Mouse (Mus musculus): ENCODE data around the gene Idh3g.

The Idh3g gene

DNA sequence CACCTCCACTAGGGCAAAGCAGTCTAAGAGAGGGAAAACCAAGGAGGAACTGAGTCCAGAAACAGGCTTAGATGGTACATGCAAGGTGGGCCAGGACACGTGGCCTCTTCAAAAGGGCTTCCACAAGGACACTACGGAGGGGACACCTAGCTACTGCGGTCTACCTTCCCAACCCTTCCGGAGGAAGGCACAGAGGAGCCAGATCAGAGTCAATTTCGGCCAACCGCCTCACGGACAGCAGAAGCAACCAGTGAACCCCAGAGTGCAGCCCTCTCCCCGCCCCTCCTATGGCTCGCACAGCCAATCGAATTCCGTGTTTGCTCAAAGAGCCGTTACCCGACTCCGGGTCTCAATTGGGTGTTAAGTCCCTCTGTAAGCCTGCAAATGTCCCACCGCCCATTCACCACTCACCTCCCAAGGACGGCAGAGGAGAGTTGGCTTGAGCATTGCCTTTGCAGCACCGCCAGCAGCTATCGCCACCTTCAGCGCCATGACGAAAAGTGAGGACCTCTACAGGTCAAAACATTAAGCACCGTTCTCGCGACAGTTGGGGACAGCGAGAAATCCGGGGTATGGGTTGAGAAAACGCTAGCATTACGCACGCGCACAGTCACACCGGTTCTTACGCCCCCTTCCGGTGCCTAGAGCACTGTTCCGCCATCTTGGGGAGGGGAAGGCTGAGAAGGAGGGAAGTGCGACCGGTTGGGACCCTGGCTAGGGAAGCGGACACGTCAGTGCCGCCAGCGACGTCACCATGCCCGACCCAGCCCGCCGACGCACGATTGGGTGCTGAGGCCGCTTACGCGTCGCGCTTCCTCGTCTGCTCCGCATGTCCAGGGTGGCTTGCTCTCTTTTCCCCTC lies at the start of gene Idh3g, which contains the start of gene Ssr4:
Gene Idh3g, minus strand, starts transcription at position 534 of the 861 bp plus-strand sequence.
Gene Ssr4, plus strand, starts transcription at position 665 of the 861 bp plus-strand sequence.
- ChIA-PET CTCF (interaction anchor here in 1 of 4 experiments (0.6 to 3.9 kb wide), 4 partner anchors 9 to 463 kb away, joined by 3 to 22 read pairs (median 4); partner anchors contain the start of gene Flna), POLR2A (interaction anchor here (0.6 to 9.3 kb wide), 42 partner anchors 9 to 595 kb away, joined by 3 to 100 read pairs (median 4); partner anchors contain the start of genes Bcap31 (in 3 of the 4), Abcd1 (in 2 of the 4), Renbp (in 2 of the 4) and Srpk3 (in 2 of the 4))

DNA sequence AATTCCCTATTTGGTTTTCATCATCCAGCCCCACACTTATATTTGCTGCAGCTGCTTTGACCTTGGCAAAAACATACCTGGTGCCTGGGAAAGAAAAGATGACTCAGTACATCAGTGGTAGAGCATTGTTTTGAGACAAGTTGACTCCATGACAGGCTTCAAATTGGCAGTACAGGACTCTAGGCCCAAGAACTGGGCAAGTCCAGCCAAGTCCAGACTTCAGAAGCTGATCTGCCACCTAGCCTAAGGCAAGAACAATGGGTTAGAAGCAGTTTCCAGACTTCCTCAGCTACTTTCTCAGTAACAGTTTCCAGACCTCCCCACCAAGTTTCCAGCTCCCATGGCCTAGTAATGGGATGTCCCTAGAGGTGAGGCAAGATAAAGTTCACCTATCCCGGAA lies 49.0 kb upstream of the Idh3g start:
- POLR2A ChIA-PET = no interaction called here
- CTCF ChIA-PET = no interaction called here

DNA sequence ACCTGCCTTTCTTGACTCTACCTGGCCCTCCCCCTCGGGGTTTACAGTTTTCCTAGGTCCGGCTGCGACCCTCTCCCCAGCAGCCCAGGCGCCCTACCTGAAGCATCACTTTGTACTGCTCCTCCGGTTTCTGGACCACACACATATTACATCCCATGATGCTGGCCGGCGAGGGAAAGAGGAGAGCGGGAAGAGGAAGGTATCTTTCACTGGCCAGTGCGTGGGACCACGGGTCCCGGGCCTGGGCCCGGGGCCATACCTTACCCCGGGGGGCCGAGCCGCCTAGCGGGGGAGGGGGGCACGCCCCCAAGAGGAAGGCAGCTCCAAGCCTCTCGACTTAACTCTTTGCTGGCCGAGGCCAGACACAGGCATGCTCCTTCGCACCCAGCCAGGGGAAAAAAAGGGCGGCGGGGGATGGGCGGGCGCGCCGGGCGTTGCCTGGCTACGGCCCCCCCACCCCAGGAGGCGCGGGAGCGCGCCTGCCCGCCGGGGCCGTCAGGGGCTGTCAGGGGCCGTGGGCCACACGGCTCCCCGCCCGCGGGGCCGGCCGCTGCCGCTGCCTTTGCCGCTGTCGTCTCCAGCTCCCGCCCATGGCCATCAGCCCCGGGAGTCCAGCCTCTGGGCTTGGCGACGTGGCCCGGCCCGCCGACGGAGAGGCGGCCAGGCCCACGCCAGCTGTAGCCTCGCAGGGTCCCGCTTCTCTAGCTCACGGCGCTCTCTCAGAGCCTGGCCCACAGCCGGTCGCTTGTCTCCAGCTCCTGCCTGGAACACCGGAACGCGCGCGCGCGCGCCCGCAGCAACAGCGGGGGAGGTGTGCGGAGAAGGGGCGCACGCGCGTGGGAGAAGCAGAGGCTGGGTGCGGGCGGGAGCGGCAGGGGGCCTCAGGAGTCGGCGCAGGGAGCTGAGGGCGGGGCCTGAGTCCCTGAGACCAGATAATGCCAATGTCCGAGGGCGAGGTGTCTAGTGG lies 37.8 kb upstream of the Idh3g start, which contains the start of gene Pdzd4:
Gene Pdzd4, minus strand, starts transcription at position 785 of the 967 bp plus-strand sequence.
- ChIA-PET CTCF (interaction anchor here in 1 of 4 experiments (1.1 kb wide), 1 partner anchor 26 kb away, joined by 8 read pairs; no protein-coding TSS in a partner anchor), POLR2A (interaction anchor here in 3 of 4 experiments (0.7 to 3.8 kb wide), 22 partner anchors 9 to 446 kb away, joined by 3 to 21 read pairs (median 4); partner anchors contain the start of genes Renbp (in 2 of the 3), Abcd1 (in 1 of the 3), Arhgap4 (in 1 of the 3) and Bcap31 (in 1 of the 3))

DNA sequence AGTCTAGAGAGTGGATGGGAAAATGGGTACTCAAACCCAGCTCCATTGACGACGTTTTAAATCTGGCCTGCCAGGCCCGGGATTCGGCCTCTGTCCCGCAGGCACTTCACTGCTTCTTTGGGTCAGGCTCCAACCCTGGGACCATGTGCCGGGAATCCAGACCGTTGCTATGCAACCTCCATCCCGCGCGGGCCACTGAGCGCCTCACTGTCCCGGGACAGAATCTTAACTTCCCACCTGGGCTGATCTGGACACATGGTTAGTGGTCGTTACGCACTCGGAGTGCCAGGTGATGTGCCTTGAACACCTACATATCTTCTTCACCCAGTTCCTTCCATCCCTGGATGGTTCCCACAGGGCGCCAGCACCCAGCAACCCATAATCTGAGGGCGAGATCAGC lies 37.0 kb upstream of the Idh3g start:
- ChIA-PET CTCF (no interaction called here), POLR2A (interaction anchor here in 3 of 4 experiments (0.6 to 3.8 kb wide), 16 partner anchors 8 to 447 kb away, joined by 3 to 21 read pairs (median 5); partner anchors contain the start of genes Renbp (in 2 of the 3), Idh3g (in 1 of the 3), Rpl10 (in 1 of the 3) and Ssr4 (in 1 of the 3))

DNA sequence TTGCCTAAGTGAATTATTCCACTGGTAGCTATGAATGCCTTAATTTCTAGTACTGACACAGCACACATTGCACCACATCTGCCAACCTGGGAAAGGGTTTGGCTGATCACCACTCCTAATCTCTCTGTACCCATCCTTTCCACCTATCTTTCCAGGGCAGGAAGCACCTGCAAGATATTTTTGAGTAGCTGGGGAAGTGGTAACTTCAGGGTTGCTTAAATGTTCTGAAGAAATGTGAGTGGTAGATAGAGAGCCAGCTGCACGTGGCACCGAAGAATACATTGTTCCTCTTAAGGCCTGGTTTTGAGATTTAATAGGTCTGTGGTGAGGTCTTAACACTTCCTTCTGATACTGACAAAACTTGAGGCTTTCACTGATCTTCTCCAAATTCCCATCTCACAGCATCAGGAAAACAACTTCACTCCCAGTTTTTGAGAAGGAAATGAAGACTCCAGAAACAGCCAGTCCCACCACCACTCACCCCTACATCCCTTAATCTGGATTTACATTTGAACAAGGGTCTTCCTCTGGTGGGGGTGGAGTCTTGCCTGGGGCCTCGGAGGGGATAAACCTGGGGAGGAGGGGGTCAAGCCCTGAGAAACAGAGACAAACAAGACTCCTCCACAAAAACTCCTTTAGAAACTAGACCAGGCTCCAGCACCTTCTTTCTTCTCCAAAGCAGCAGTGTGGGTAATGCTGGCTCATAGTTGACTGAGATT lies 30.1 kb upstream of the Idh3g start:
- CTCF ChIA-PET = no interaction called here
- POLR2A ChIA-PET = interaction anchor here in 1 of 4 experiments (1.6 to 4.6 kb wide), 3 partner anchors 8 to 22 kb away, joined by 3 to 21 read pairs (median 6); partner anchors contain the start of gene Pdzd4

DNA sequence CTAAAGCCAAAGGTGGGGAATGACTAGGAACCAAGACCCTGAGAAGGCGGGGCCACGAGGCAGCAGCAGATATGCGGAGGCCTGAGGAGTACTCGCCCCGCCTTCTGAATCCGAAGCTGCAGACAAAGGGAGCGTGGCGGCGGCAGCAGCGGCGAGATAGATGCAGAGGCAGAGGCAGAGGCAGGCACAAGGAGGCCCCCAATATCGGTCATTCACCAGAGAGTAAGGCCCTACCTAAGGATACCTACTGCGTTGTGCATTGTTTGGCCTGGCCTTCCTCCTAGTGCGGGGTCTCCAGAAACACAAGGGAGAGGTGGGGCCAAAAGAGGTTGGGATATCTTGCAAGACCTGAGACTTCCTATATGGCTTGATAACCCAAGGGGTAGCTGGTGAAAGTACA lies 28.4 kb upstream of the Idh3g start:
- CTCF ChIA-PET = interaction anchor here in 1 of 4 experiments (1.2 kb wide), 1 partner anchor 16 kb away, joined by 5 read pairs; no protein-coding TSS in a partner anchor
- POLR2A ChIA-PET = interaction anchor here in 3 of 4 experiments (0.6 to 4.6 kb wide), 18 partner anchors 9 to 455 kb away, joined by 3 to 21 read pairs (median 5); partner anchors contain the start of genes Pdzd4 (in 2 of the 3), Renbp (in 2 of the 3) and Rpl10 (in 1 of the 3)

DNA sequence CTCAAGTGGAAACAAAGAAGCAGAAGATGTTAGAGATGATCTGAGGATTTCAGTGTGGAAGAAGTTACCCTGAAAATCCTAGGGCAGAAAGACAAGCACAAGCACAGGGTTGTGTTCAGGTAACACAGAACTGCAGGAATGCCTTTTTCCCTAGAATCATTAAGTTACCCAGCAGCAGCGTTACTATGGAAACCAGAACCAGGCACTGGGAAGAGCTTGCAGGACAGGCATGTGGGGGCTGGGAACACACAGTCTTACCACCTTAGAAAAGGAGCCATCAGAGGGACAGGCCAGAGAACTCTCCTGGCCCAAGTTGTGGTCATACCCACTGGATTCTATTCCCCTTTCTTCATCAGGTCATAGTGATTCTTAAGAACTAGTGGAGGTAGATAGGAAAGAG lies 19.1 kb upstream of the Idh3g start:
- ChIA-PET CTCF (no interaction called here), POLR2A (interaction anchor here in 3 of 4 experiments (0.7 to 2.7 kb wide), 9 partner anchors 10 to 709 kb away, joined by 3 to 15 read pairs (median 4); partner anchors contain the start of genes Idh3g (in 1 of the 3), Pdzd4 (in 1 of the 3) and Ssr4 (in 1 of the 3))

DNA sequence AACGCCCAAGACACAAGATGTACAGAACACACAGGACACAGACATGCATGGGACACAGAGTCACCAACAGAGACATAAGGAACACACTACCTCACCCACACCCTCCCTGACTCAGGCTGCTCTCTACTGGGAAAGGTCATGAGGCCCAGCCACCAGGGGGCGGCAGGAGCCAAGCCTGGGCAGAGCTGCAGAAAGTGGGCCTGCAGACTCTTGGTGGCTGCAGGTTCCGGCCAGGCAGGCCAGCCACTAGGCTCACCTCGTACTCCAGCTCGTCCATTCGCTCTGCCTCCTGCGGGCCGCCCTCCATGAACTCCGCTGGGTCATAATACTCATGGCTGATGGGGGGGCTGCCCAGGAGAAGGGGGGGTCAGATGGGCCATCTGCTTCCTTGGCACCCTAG lies 11.8 kb upstream of the Idh3g start:
- CTCF ChIA-PET = interaction anchor here in 3 of 4 experiments (0.5 to 3.9 kb wide), 20 partner anchors 12 to 614 kb away, joined by 3 to 22 read pairs (median 4); partner anchors contain the start of genes Idh3g (in 1 of the 3), L1cam (in 1 of the 3), Pdzd4 (in 1 of the 3) and Renbp (in 1 of the 3)

DNA sequence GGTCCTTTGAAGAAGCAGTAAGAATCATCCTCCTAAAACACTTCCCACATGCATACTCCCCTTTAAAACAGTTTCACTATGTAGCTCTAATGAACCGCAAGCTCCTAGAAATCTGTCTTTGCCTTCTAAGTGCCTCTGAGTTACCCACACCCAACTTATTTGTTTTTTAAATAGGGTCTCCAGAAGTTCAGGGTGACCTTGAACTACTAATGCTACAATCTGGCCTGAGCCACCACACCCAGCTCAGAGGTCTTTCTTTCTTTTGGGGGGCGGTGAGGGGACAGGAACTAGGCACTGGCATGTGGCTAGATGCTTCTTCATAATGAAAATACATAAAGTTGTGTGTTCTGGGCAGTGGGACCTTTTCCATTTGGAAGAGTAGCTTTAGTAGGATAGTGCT lies 10.8 kb upstream of the Idh3g start:
- CTCF ChIA-PET = interaction anchor here in 3 of 4 experiments (0.6 to 3.9 kb wide), 13 partner anchors 11 to 615 kb away, joined by 3 to 22 read pairs (median 5); partner anchors contain the start of genes Arhgap4 (in 1 of the 3), Idh3g (in 1 of the 3), Naa10 (in 1 of the 3) and Pdzd4 (in 1 of the 3)
- POLR2A ChIA-PET = interaction anchor here (0.5 to 7.9 kb wide), 46 partner anchors 10 to 598 kb away, joined by 3 to 100 read pairs (median 5); partner anchors contain the start of genes Idh3g (in 3 of the 4), Renbp (in 3 of the 4), Ssr4 (in 3 of the 4) and Bcap31 (in 2 of the 4)

More for the DNA sequence above, 11.8 kb upstream of the Idh3g start:
- POLR2A ChIA-PET = interaction anchor here in 3 of 4 experiments (0.6 to 7.9 kb wide), 42 partner anchors 9 to 581 kb away, joined by 3 to 100 read pairs (median 5); partner anchors contain the start of genes Arhgap4 (in 3 of the 3), Idh3g (in 3 of the 3), Naa10 (in 3 of the 3) and Renbp (in 3 of the 3)

DNA sequence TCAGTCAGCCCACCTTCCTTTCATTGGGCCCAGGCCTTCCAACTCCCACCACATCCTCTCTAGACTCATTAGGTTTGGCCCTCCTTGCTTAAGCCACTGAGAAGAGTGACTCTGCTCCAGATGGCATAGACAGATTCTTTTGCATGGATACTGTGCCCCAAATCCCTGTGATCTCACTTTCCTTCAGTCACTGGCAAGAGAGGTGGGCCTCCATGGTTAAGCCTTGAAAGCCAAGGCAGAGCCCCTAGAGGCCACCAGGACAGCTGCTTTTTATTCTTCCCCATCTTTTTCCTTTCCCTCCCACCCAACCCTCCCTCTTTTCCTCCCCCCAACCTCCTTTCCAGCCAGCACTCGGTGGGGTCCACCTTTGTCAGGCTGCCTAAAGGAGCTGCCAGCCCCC lies 6.8 kb upstream of the Idh3g start:
- POLR2A ChIA-PET = interaction anchor here in 2 of 4 experiments (0.9 to 7.9 kb wide), 17 partner anchors 7 to 576 kb away, joined by 3 to 100 read pairs (median 4); partner anchors contain the start of genes Idh3g (in 2 of the 2), Renbp (in 2 of the 2), Ssr4 (in 2 of the 2) and Arhgap4 (in 1 of the 2)
- CTCF ChIA-PET = no interaction called here

DNA sequence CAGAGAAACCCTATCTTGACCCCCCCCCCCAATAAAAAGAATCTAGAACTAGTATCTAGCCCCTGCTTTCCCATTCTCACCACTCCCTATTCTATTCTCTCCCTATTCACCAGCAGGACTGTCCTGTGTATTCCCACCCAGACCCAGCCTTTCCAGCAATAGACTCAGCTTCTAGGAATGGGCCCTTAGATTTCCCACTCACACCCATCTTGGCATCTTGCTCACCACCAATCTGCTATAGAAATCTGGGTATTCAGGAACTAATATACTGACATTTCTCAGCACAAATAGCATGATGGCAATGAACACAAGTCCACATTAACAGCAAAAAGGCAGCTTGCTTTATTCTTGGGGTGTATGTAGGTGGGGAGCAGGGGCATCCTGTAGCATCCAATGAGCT lies 6.3 kb upstream of the Idh3g start:
- CTCF ChIA-PET = no interaction called here
- POLR2A ChIA-PET = interaction anchor here in 2 of 4 experiments (0.9 to 7.9 kb wide), 11 partner anchors 9 to 577 kb away, joined by 3 to 100 read pairs (median 3); partner anchors contain the start of genes Renbp (in 2 of the 2), Idh3g (in 1 of the 2), Srpk3 (in 1 of the 2) and Ssr4 (in 1 of the 2)

DNA sequence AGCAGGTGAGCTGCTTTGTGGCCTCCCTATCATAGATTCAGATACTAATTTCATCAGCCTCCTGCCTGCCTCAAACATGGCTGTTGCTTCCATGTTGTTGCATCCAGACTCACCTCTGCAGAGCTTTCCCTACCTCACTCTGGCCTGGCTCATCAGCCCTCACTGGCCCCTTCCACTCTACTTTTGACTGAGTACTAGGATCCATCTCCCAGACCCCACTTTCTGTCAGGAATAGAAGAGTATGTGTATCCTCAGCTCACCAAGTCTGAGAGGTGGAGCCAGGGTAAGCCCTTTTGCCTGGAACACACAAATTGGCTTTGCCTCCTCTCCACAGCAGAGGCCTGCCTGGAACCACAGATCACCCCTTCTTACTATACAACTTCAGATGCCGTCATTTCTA lies 1.8 kb upstream of the Idh3g start:
- POLR2A ChIA-PET = interaction anchor here in 3 of 4 experiments (0.8 to 9.3 kb wide), 14 partner anchors 8 to 178 kb away, joined by 3 to 100 read pairs (median 12); partner anchors contain the start of genes Renbp (in 2 of the 3), Abcd1 (in 1 of the 3), Bcap31 (in 1 of the 3) and Hcfc1 (in 1 of the 3)
- CTCF ChIA-PET = interaction anchor here in 1 of 4 experiments (3.9 kb wide), 1 partner anchor 10 kb away, joined by 22 read pairs; no protein-coding TSS in a partner anchor

DNA sequence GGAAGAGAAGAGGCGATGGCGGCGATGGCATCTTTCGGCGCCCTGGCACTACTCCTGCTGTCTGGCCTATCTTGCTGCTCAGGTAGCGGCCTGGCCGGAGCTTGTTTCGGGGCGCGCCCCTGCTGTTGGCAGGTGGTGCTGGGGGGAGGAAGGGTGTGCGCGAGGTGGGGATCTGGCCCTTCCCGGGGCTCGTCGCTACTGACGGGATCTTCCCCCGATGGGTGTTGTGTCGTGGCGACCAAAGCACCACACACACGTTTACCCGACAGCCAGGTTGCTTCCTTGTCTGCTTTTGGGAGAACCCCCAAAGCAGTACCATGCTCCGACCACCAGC lies 495 bp upstream of the Idh3g start:
- ChIA-PET POLR2A (interaction anchor here (0.6 to 9.3 kb wide), 32 partner anchors 9 to 595 kb away, joined by 3 to 100 read pairs (median 6); partner anchors contain the start of genes Bcap31 (in 3 of the 4), Abcd1 (in 2 of the 4), Renbp (in 2 of the 4) and Srpk3 (in 2 of the 4)), CTCF (interaction anchor here in 1 of 4 experiments (3.9 kb wide), 1 partner anchor 11 kb away, joined by 22 read pairs; no protein-coding TSS in a partner anchor)

DNA sequence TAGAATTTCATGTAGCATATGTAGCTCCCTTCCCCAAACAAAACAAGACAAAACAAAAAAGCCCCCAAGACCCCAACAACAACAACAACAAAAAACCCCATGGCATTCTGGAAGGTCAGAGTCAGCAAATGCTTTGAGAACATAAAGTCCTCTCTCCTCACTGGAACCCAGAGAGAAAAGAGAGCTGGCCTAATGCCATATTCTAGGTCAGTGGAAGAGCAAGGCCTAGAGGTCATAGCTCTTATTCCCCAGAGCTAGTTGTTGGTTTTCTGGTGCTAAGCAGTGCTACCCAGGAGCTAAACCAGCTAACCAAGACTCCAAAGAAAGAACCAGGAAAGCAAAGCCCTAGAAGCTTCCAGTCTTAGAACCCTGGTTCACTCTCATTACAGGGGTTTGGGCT lies 1.0 kb downstream of the Idh3g start:
- POLR2A ChIA-PET = interaction anchor here (0.6 to 9.3 kb wide), 33 partner anchors 10 to 587 kb away, joined by 3 to 100 read pairs (median 6); partner anchors contain the start of genes Renbp (in 2 of the 4), Srpk3 (in 2 of the 4), Abcd1 (in 1 of the 4) and Arhgap4 (in 1 of the 4)
- CTCF ChIA-PET = interaction anchor here in 2 of 4 experiments (0.7 to 3.9 kb wide), 4 partner anchors 10 to 153 kb away, joined by 3 to 22 read pairs (median 4); no protein-coding TSS in a partner anchor

DNA sequence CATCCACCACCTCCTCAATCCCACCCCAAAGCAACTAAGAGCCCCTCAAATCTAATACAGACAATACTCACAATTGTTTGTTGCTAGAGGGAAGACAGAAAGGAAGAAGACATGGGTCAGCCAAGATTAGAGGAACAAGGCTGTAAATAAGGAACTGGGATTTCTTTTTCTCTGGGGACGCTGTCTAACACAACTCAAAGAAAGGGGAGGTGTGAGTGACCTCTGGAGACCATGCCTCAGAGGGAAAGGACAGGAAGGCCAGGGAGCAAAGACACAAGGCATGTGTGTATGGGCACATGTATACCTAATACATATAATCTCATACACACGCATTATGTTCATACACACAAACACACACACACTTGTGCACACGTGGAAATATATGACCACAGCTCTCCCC lies 4.5 kb downstream of the Idh3g start:
- POLR2A ChIA-PET = interaction anchor here in 2 of 4 experiments (0.9 to 9.3 kb wide), 8 partner anchors 10 to 522 kb away, joined by 3 to 100 read pairs (median 3); partner anchors contain the start of gene Gdi1 (in 1 of the 2)
- CTCF ChIA-PET = no interaction called here
